Mouse (Mus musculus): ENCODE data around the gene Olfr376. TPM values are rescaled to one million over a fixed set of nuclear protein-coding genes. Genes with fewer than 3 reads are reported as not detected.

The Olfr376 gene
- not detected for total RNA-seq (2022)

GRCm38 (mm10) chr11:73370946-73371345 lies at the start of gene Olfr376:
Gene Olfr376 (plus strand): TSS chr11:73371246.
- DNase-seq (ENCODE audit: low spot score) = no peak

- peak; percentile 24 for DNase-seq (ENCODE audit: low spot score)
Observed at GRCm38 (mm10) chr11:73323906-73324830, 46.9 kb upstream of the Olfr376 start.

- peak; percentile 29 for DNase-seq (ENCODE audit: low spot score)
Observed at GRCm38 (mm10) chr11:73326485-73326886, 44.6 kb upstream of the Olfr376 start.

- DNase-seq (ENCODE audit: low spot score) = no peak
Observed at GRCm38 (mm10) chr11:73327361-73327760, 43.7 kb upstream of the Olfr376 start.

- DNase-seq (ENCODE audit: low spot score) = no peak
Observed at GRCm38 (mm10) chr11:73329442-73329841, 41.6 kb upstream of the Olfr376 start, which contains the start of the genes Aspa, Gm49340 and Spata22. Gene Aspa (minus strand): TSS chr11:73329596. Gene Gm49340 (plus strand): TSS chr11:73329741. Gene Spata22 (plus strand): TSS chr11:73329741.

GRCm38 (mm10) chr11:73333357-73333756 lies 37.7 kb upstream of the Olfr376 start:
- no peak for DNase-seq (ENCODE audit: low spot score)

- DNase-seq (ENCODE audit: low spot score) = no peak
Observed at GRCm38 (mm10) chr11:73336919-73337318, 34.1 kb upstream of the Olfr376 start.

GRCm38 (mm10) chr11:73350483-73350882 lies 20.6 kb upstream of the Olfr376 start, which contains the start of gene Olfr20:
Gene Olfr20 (plus strand): TSS chr11:73350783.
- no peak for DNase-seq (ENCODE audit: low spot score)

- DNase-seq (ENCODE audit: low spot score) = no peak
Observed at GRCm38 (mm10) chr11:73395374-73395773, 24.3 kb downstream of the Olfr376 start.

GRCm38 (mm10) chr11:73399514-73399913 lies 28.5 kb downstream of the Olfr376 start, which contains the start of gene Olfr1:
Gene Olfr1 (minus strand): TSS chr11:73399614.
- DNase-seq (ENCODE audit: low spot score) = no peak

Other genes starting within 250 kb of the Olfr376 start
- under 1 TPM; 0.08 to 0.37 (median 0.14) TPM for gene Haspin, start 233.0 kb upstream of the Olfr376 start, total RNA-seq (2022)
- 10 to 100 TPM; 14.2 to 19.7 (median 16.6) TPM for gene P2rx5, start 210.8 kb upstream of the Olfr376 start, total RNA-seq (2022)
- gene Emc6, start 194.2 kb upstream of the Olfr376 start, total RNA-seq (2022) = 10 to 100 TPM; 80.9 to 93.8 (median 89.9) TPM
- 10 to 100 TPM; 36.7 to 52.6 (median 46.8) TPM for gene Tax1bp3, start 194.2 kb upstream of the Olfr376 start, total RNA-seq (2022)
- gene Ctns, start 172.2 kb upstream of the Olfr376 start, total RNA-seq (2022) = 1 to 10 TPM; 7.5 to 10.0 (median 9.6) TPM
- 1 to 10 TPM in 3 of 4 experiments, under 1 TPM in 1; 0.68 to 1.7 (median 1.4) TPM for gene Shpk, start 171.8 kb upstream of the Olfr376 start, total RNA-seq (2022)
- gene Trpv1, start 137.0 kb upstream of the Olfr376 start, total RNA-seq (2022) = under 1 TPM in 1 of 4 experiments, not detected in 3; 0.09 TPM
- under 1 TPM in 2 of 4 experiments, not detected in 2; 0.06 TPM for gene Trpv3, start 103.9 kb upstream of the Olfr376 start, total RNA-seq (2022)
- 1 to 10 TPM; 2.5 to 3.4 (median 2.8) TPM for gene Aspa, start 41.6 kb upstream of the Olfr376 start, total RNA-seq (2022)
- not detected for gene Gm49340, start 41.5 kb upstream of the Olfr376 start, total RNA-seq (2022)
- gene Spata22, start 41.5 kb upstream of the Olfr376 start, total RNA-seq (2022) = not detected
- not detected for gene Olfr20, start 20.5 kb upstream of the Olfr376 start, total RNA-seq (2022)
- not detected for gene Olfr1, start 28.4 kb downstream of the Olfr376 start, total RNA-seq (2022)
- not detected for gene Olfr378, start 57.2 kb downstream of the Olfr376 start, total RNA-seq (2022)
- gene Olfr380, start 86.3 kb downstream of the Olfr376 start, total RNA-seq (2022) = not detected
- not detected for gene Olfr381, start 120.4 kb downstream of the Olfr376 start, total RNA-seq (2022)
- gene Olfr382, start 146.0 kb downstream of the Olfr376 start, total RNA-seq (2022) = not detected
- not detected for gene Olfr385, start 221.8 kb downstream of the Olfr376 start, total RNA-seq (2022)
- not detected for gene Olfr384, start 227.3 kb downstream of the Olfr376 start, total RNA-seq (2022)

Data from heart, adult 8-10 months (tissue).